Mouse (Mus musculus) hindbrain, embryonic 10.5 days (tissue): ENCODE data around the gene Mast1. TPM values are rescaled to one million over a fixed set of nuclear protein-coding genes. Genes with fewer than 3 reads are reported as not detected.
"Not testable (repeated sequence)": the region's sequence is repeated elsewhere in the genome, so short reads cannot be mapped to it uniquely, and the experiment has no call there.

Experiments used
- DNase-seq: peaks from one replicate; pipeline ENCODE4 v3.0.0-alpha.2; 2017; ENCODE audit warnings: low spot score
- H3K27ac ChIP-seq: fragments of 300-500 bp; sonication (generic); 2 replicates; pipeline ENCODE4 v1.5.1; 2016; ENCODE audit warnings: mild to moderate bottlenecking, moderate library complexity
- H3K27me3 ChIP-seq: fragments of 300-500 bp; sonication (generic); 2 replicates; pipeline ENCODE4 v1.6.1; 2016; ENCODE audit warnings: mild to moderate bottlenecking; ENCODE audit not compliant: poor library complexity, insufficient read depth, severe bottlenecking
- H3K36me3 ChIP-seq: fragments of 300-500 bp; sonication (generic); 2 replicates; pipeline ENCODE4 v1.6.1; 2016; ENCODE audit warnings: mild to moderate bottlenecking, moderate library complexity
- H3K4me1 ChIP-seq: fragments of 300-500 bp; sonication (generic); replicated peaks from 2 replicates; pipeline ENCODE4 v1.6.1; 2016; ENCODE audit warnings: mild to moderate bottlenecking
- H3K4me3 ChIP-seq: fragments of 300-500 bp; sonication (generic); 2 replicates; pipeline ENCODE4 v1.5.1; 2016; ENCODE audit warnings: mild to moderate bottlenecking, moderate library complexity
- H3K9me3 ChIP-seq: fragments of 300-500 bp; sonication (generic); 2 replicates; pipeline ENCODE4 v1.6.1; 2016; ENCODE audit warnings: mild to moderate bottlenecking, moderate library complexity
- WGBS: fragments of 180-500 bp; shearing (Covaris S2); methylation state at CpG from one replicate; pipeline ENCODE4 v1.1.7; 2016; 5-methylcytosine and 5-hydroxymethylcytosine counted together
- polyA plus RNA-seq: library from polyadenylated mRNA; unstranded; fragments of >200 nt; fragmentation: Nextera tagmentation; extraction: Ambion mirVana; gene quantifications from 2 replicates; pipeline ENCODE4 v1.2.1, GENCODE M21; 2016

Mast1 gene
- polyA plus RNA-seq, 1 experiment from 2014 or later = 12.7 TPM

DNA sequence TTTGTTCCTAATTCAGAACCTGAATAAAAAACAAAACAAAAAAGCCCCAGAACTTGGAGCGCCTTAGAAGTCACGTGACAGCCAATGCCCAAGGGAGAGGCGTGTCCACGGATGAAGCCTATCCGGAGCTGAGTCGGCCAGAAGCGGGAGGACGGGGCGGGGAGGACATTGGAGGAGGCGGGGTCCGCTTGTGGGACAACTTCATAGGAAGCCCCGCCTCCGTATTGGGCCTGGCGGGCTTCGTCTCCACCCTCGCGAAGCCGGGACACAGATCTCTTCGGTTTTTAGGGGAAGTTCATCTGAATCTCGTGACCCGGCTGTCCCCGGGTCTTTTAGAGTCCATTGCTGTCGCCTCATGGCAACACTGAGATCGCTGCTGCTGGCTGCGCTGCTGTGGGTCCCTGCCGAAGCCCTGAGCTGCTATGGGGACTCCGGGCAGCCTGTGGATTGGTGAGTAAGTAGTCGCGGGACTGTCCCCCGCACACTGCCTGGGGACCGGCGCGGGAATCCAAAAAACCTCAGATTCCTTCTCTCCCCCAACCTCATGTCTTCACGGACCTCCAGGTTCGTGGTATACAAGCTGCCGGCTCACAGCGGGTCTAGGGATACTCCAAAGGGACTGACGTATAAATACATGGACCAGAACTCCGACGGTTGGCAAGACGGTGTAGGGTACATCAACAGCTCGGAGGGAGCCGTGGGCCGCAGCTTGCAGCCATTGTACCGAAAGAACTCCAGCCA, 28.6 kb downstream of the Mast1 start, which contains the start of gene Dnase2a:
Gene Dnase2a (plus strand): TSS at position 140 of the 741 bp plus-strand sequence.
- H3K27me3 ChIP-seq = peaks cover 69% of the 10 kb centered on the region

DNA sequence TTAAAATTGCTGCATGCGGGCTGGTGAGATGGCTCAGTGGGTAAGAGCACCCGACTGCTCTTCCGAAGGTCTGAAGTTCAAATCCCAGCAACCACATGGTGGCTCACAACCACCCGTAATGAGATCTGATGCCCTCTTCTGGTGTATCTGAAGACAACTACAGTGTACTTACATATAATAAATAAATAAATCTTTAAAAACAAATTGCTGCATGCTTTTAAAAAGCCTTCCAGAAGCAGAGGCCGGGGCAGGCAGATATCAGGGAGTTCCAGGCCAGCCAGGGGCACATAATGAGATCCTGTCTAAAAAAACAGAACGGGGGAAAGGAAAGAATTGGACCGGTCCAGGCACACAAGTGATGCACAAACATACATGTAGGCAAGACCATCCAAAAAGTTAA, 29.2 kb downstream of the Mast1 start:
- Histone ChIP-seq H3K36me3 (peaks cover 15% of the 10 kb centered on the region; the same call in 1 of the 2 replicates), H3K27ac (peak overlapping the region; percentile 83), H3K4me3 (peak overlapping the region; percentile 62), H3K27me3 (peaks cover 67% of the 10 kb centered on the region), H3K4me1 (peaks cover 33% of the 10 kb centered on the region)
- peak; percentile 23 for DNase-seq
- WGBS = 32% methylated on average over 7 of the region's 7 CpGs
- H3K9me3 ChIP-seq = not testable (repeated sequence)

More for the DNA sequence above, 28.6 kb downstream of the Mast1 start, which contains the start of gene Dnase2a:
- no peaks in the 10 kb centered on the region for H3K9me3 ChIP-seq
- H3K4me1 ChIP-seq = peaks cover 33% of the 10 kb centered on the region
- peak; percentile 95 for DNase-seq
- WGBS = 2% methylated on average over 45 of the region's 45 CpGs
- peak within 1 kb of the TSS; percentile 83 for H3K27ac ChIP-seq
- peaks cover 15% of the 10 kb centered on the region; the same call in 1 of the 2 replicates for H3K36me3 ChIP-seq
- H3K4me3 ChIP-seq = peak within 1 kb of the TSS; percentile 62

DNA sequence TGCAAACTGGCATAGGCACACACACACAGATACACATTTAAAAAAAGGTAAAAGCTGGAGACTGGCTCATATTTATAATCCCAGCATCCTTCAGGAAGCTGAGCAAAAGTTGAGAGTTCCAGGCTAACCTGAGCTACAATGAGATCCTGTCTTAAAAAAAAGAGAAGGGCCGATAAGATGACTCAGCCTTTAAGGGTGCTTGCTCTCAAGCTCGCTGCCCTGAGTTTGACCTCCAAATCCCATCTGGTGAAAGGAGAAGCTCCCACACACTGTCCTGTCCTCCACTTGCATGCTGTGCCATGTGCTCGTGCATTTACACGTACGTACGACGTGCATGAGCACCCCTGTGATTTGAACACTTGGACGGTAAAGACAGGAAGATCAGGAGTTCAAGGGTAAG, 29.7 kb downstream of the Mast1 start:
- no peak overlapping the region for H3K27ac ChIP-seq
- no peak overlapping the region for H3K4me3 ChIP-seq
- WGBS = 84% methylated on average over 8 of the region's 8 CpGs
- peaks cover 11% of the 10 kb centered on the region; the same call in 1 of the 2 replicates for H3K36me3 ChIP-seq
- DNase-seq = no peak
- H3K9me3 ChIP-seq = no peaks in the 10 kb centered on the region
- H3K27me3 ChIP-seq = peaks cover 63% of the 10 kb centered on the region
- peaks cover 33% of the 10 kb centered on the region for H3K4me1 ChIP-seq

DNA sequence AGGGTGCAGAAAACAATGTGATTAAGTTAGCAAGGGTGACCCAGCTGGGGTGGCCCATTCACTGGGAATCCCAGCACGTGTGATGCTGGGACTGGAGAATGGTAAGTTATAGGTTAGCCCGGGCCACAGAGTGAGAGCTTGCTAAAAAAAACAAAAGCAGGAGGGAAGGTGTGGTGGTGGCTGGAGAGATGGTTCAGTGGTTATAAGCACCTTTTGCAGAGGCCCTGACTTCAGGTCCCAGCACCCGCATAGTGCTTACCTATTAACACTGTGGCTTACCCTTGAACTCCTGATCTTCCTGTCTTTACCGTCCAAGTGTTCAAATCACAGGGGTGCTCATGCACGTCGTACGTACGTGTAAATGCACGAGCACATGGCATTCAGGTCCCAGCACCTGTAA, 30.1 kb downstream of the Mast1 start:
- peaks cover 32% of the 10 kb centered on the region for H3K4me1 ChIP-seq
- no peak for DNase-seq
- no peaks in the 10 kb centered on the region for H3K9me3 ChIP-seq
- H3K36me3 ChIP-seq = peaks cover 7% of the 10 kb centered on the region; the same call in 1 of the 2 replicates
- H3K27ac ChIP-seq = no peak overlapping the region
- H3K27me3 ChIP-seq = peaks cover 63% of the 10 kb centered on the region
- H3K4me3 ChIP-seq = no peak overlapping the region
- 92% methylated on average over 9 of the region's 9 CpGs for WGBS

DNA sequence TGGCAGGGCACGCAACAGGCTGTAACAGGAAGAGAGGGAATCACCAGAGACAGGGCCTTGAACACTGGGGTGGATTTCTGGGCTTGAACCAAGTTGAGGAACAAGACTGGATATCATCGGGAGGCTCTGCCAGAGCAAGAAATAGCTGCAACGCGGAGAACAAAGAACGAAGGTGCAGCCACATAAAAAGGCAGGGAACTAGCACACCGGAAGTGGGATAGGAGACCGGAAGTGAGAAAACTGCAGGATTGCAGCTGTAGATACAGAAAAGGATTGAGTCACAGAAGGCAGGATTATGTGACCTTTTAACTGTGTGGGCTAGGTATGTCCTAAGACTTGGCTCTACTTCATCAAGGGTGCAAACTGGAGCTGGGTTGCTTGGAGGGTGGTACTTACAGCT, 32.8 kb downstream of the Mast1 start:
- Histone ChIP-seq H3K9me3 (no peaks in the 10 kb centered on the region), H3K27ac (no peak overlapping the region), H3K4me1 (peaks cover 29% of the 10 kb centered on the region), H3K4me3 (no peak overlapping the region), H3K27me3 (peaks cover 57% of the 10 kb centered on the region), H3K36me3 (no peaks in the 10 kb centered on the region)
- WGBS = 94% methylated on average over 7 of the region's 7 CpGs
- DNase-seq = no peak

DNA sequence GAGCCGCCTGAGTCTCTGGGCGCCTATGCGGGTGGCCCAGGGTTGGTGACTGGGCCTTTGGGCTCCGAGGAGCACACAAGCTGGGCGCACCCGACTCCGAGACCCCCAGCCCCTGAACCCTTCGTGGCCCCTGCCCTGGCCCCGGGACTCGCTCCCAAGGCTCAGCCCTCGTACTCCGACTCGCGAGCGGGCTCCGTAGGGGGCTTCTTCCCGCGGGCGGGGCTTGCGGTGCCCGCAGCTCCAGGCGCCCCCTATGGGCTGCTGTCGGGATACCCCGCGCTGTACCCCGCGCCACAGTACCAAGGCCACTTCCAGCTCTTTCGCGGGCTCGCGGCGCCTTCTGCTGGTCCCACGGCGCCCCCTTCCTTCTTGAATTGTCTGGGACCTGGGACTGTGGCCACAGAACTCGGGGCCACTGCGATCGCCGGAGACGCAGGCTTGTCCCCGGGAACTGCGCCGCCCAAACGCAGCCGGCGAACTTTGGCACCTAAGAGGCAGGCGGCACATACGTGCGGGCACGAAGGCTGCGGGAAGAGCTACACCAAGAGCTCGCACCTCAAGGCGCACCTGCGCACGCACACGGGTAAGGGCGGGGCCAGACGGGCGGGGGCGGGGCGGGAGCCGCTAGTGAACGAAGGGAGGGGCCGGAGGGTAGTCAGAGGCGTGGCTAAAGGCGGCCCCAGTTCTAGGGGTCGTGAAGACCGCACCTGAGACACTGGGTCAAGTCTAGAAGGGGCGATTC, 34.1 kb downstream of the Mast1 start:
- Histone ChIP-seq H3K27me3 (peaks cover 50% of the 10 kb centered on the region), H3K36me3 (no peaks in the 10 kb centered on the region), H3K27ac (peak overlapping the region; percentile 89), H3K9me3 (no peaks in the 10 kb centered on the region), H3K4me1 (peaks cover 18% of the 10 kb centered on the region), H3K4me3 (peak overlapping the region; percentile 71)
- under 1% methylated on average over 68 of the region's 68 CpGs for WGBS
- peak; percentile 93 for DNase-seq

- H3K27ac ChIP-seq = peak overlapping the region; percentile 89
- no peak for DNase-seq
These were observed 34.7 kb downstream of the Mast1 start for GRCm38 (mm10) chr8:84902367-84902919.

GRCm38 (mm10) chr8:84901752-84902151, 35.4 kb downstream of the Mast1 start, which contains the start of gene Klf1:
Klf1 (plus strand) TSS chr8:84901928.
- peaks cover 50% of the 10 kb centered on the region for H3K27me3 ChIP-seq
- 82% methylated on average over 3 of the region's 3 CpGs for WGBS
- no peaks in the 10 kb centered on the region for H3K9me3 ChIP-seq
- H3K27ac ChIP-seq = peak within 1 kb of the TSS; percentile 89
- no peaks in the 10 kb centered on the region for H3K36me3 ChIP-seq
- H3K4me1 ChIP-seq = peaks cover 16% of the 10 kb centered on the region
- peak within 1 kb of the TSS; percentile 71 for H3K4me3 ChIP-seq
- DNase-seq = no peak

More at GRCm38 (mm10) chr8:84902367-84902919, 34.7 kb downstream of the Mast1 start:
- WGBS = 3% methylated on average over 24 of the region's 24 CpGs
- Histone ChIP-seq H3K36me3 (no peaks in the 10 kb centered on the region), H3K9me3 (no peaks in the 10 kb centered on the region), H3K27me3 (peaks cover 50% of the 10 kb centered on the region), H3K4me1 (peaks cover 16% of the 10 kb centered on the region), H3K4me3 (peak overlapping the region; percentile 71)

GRCm38 (mm10) chr8:84901071-84901470, 36.1 kb downstream of the Mast1 start:
- Histone ChIP-seq H3K27ac (peak overlapping the region; percentile 50; the same call in 1 of the 2 replicates), H3K9me3 (no peaks in the 10 kb centered on the region), H3K36me3 (no peaks in the 10 kb centered on the region), H3K4me3 (no peak overlapping the region), H3K27me3 (peaks cover 50% of the 10 kb centered on the region), H3K4me1 (peaks cover 16% of the 10 kb centered on the region)
- DNase-seq = no peak
- 63% methylated on average over 4 of the region's 4 CpGs for WGBS

DNA sequence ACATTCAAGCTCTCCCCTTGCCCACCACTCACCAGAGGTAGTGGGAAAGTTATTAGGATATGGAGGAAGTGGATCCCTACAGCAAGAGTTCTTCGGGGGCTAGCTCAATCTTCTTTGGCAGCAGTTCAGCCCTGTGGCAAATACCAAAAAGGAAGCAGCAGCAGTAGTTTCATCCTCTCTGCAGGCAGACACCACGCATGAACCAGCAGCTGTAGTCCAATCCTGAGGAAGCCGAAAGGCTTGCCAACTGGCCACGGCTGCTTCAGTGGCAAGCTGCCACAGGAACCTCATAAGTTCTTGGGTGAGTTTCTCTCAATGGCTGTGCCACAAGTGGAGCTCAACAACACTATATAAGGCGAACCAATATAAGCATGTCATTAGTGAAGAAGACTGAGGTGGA, 41.2 kb downstream of the Mast1 start:
- Histone ChIP-seq H3K27me3 (peaks cover 10% of the 10 kb centered on the region), H3K4me3 (no peak overlapping the region), H3K9me3 (no peaks in the 10 kb centered on the region), H3K36me3 (peaks cover 10% of the 10 kb centered on the region), H3K27ac (no peak overlapping the region), H3K4me1 (peaks cover 26% of the 10 kb centered on the region)
- no peak for DNase-seq
- WGBS = 89% methylated on average over 5 of the region's 5 CpGs

DNA sequence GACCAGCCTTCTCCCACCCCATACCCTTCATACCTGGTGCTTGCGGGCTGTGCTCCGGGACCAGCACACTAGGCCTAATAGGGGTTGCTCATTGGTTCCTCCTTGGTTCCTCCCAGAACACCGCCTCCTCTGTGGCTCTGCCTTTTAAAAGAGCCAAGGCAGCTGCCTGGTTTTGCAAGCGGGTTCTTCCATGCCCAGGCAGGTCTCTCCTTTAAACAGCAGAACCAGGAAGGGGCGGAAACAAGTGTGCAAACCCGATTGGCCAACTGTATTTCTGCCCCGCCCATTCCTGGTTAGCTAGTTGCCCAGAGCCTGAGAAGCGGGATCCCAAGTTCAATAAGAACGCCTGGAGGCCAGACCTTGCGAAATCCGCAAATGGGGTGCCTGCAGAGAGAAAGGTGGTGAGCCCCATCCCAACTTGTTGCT, 43.4 kb downstream of the Mast1 start, which contains the start of gene Gcdh:
Gene Gcdh (minus strand): TSS at position 213 of the 426 bp plus-strand sequence.
- peak; percentile 90 for DNase-seq
- H3K4me1 ChIP-seq = peaks cover 26% of the 10 kb centered on the region
- peak within 1 kb of the TSS; percentile 87 for H3K27ac ChIP-seq
- H3K9me3 ChIP-seq = no peaks in the 10 kb centered on the region
- WGBS = under 1% methylated on average over 11 of the region's 11 CpGs
- peak within 1 kb of the TSS; percentile 74 for H3K4me3 ChIP-seq
- H3K27me3 ChIP-seq = no peaks in the 10 kb centered on the region
- H3K36me3 ChIP-seq = peaks cover 28% of the 10 kb centered on the region

- no peak for DNase-seq
- Histone ChIP-seq H3K27ac (peak overlapping the region; percentile 87), H3K4me1 (peaks cover 26% of the 10 kb centered on the region), H3K9me3 (no peaks in the 10 kb centered on the region), H3K36me3 (peaks cover 34% of the 10 kb centered on the region), H3K27me3 (no peaks in the 10 kb centered on the region), H3K4me3 (peak overlapping the region; percentile 74)
- 12% methylated on average over 31 of the region's 31 CpGs for WGBS
These were observed 44.0 kb downstream of the Mast1 start for GRCm38 (mm10) chr8:84892993-84893708.
